Mouse (Mus musculus): Measurements from ENCODE around the gene 3110040M04Rik.
"Not testable (repeated sequence)": the region's sequence is repeated elsewhere in the genome, so short reads cannot be mapped to it uniquely, and the experiment has no call there.

The 3110040M04Rik gene

DNA sequence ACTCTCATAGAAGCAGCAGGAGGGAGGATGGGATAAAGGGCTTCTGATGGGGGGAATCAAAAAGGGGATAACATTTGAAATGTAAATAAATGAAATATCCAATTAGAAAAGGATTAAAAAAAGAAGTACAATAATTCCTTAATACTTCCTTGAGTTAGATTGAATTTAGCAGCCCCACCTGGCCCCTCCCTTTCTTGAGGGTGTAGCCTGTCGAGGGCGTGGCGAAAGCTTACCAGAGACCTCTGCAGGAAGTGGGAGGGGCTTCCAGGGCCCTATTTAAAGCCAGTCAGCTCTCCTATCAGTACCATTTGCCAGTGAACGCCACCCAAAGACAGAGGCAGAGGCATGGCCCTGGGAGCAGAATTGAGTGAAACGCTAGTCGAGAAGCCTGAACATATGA, at the start of gene 3110040M04Rik:
3110040M04Rik (plus strand) TSS at position 304 of the 400 bp plus-strand sequence.
- not testable (repeated sequence) for DNase-seq (ENCODE audit: low spot score)

DNA sequence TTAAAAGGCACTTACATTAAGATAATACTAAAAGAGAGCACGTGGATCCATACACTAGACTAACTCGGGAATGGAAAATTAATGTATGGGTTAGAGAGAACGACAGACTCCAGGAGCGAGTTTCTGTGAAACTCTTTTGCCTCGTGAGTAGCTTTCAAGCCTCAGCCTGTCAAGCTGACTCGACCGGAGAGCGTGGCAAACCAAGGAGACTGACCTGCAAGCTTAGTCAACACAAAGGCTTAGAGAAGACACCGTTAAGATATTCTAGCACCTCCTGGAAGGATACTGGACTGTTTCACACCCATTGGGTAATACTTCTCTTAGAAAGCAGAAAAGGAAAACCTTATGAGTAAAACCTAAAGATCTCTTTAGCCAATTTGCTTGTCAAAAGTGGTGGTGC, 49.8 kb upstream of the 3110040M04Rik start:
- not testable (repeated sequence) for DNase-seq (ENCODE audit: low spot score)

DNA sequence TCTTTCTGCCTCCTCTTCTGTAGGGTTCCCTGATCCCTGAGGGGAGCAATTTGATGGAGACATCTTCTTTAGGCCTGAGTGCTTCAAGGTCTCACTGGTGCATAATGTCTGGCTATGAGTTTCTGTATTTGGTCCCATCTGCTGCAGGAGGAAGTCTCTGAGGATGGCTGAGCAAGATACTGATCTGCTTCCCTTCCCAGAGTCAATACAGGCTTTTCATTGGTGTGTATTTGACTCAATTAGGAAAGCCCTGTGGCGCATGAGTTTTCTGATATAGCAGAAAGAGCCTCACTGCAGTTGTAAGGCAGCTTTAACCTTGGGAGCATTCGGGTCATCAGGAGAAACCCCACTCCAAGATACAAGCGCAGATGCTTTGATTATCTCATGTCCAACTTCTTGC, 47.8 kb upstream of the 3110040M04Rik start:
- no peak for DNase-seq (ENCODE audit: low spot score)

DNA sequence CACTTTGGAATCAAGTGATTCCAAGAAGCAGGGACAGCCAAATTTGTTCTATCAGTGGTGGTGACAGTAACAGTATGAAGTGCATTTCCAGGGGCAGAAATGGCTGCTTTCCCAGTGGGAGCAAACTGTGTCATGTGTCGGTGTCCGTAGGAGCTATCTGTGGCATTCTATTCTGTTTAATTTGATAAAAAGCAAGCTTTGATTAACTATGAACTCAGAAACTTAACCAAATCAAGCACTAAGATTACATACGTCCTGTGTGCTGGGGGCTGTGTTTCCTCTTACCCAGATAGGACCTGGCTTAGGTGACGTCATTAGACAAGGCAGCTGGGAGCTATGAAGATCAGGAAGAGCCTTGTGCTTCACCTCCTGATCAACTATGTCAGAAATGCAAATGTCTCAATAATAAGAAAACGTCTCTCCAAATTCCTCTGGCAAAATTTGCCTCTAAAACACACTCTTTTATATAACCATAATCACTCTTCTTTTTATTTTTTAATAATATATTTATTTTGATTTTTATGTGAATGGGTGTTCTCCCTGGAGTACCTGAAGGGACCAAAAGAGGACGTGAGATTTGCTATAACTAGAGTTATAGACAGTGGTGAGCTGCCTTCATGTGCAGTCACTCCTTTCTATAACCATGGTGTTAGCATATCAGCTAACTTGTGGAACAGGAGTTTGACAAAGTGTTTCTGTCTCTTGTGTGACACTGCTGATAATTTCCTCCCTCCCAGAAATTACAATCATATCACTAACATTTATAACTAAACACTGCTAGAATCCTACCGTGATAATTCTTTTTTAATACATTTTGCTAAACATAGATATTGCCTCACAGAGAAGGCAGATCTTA, 46.9 kb upstream of the 3110040M04Rik start:
- no peak for DNase-seq (ENCODE audit: low spot score)

DNA sequence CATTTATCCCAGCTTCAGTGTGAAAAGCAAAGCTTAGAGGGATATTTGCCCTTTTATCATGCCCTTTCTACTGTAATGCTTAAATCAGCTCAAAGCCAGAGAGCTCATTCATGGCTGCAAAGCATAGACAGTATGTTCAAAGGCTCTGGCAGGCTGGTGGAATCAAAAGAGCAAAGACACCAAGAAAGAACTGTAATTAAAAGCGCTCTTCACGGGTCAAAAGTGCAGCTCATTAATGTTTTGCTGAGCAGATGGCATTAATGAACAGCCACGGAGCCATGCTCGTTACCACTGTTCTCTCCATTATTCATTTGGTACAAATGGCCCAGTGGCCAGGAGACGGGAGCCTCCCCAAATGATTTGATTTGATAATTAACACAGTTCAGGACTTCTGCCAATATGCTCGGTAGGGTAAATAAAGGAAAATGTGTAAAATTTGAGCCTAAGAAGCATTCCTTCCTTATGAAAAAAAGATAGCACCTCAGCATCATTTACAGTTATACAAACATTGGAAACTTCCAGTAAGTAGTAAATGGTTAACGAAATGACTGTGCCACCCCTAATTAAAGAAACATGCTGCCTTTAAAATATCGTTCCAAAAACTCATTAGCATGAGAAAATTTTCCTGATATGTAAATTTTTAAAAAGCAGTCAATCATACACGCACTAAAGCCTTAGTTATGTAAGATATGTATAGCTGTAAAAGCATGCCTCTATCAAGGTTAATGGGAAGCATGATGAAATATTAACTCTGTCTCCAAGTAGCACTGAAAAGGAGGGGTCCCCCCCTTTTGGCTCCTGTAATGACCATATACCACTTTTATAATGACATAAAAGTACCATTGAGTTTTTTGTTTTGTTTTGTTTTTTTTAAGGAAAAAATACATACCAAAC, 45.7 kb upstream of the 3110040M04Rik start:
- no peak for DNase-seq (ENCODE audit: low spot score)

DNA sequence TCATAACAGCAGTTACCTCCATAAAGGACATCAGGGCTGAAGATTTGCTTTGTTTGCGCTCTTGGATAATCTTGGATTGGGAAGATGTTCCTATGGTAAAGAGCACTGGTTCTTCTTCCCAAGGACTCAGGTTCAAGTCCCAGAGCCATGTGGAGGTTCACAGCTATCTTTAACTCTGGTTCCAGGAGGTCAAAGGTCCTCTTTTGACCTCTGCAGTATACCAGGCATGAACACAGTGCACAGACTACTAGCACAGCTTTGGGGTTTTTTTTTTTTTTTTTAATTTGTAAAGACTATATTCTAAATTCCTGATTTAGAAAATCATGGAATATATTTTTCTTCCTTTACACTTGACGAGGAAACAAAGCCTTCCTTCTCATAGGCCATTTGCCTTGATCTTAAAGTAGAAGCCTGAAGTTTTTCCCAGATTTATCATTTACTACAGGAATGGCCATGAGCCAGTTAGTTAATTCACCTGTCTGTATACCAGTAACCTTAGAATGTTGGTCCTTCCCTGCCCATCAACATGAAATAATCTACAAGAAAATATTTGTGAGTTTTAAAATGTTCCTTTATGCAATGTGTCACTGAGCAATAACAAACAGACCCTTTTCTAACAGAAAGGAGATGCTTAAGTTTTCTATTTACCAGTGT, 44.9 kb upstream of the 3110040M04Rik start:
- no peak for DNase-seq (ENCODE audit: low spot score)

DNA sequence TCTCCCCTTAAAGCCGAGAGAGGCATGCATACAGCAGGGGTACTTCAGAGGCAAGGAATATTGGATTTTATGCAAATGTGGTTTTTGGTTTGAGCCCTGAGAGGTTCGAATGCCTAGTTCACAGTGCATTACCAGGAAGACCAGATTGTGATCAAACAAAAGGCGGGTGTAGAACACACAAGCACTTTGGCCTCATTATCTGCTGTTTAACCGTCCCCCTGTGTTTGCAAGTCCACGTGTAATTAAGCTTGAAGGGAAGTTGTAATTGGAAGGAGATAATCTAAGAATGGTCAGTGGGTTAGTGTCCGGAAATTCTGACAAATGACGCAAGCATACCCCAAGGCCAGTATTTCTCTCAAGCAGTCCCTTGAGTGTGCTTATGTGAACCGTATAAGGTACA, 37.9 kb upstream of the 3110040M04Rik start:
- no peak for DNase-seq (ENCODE audit: low spot score)

DNA sequence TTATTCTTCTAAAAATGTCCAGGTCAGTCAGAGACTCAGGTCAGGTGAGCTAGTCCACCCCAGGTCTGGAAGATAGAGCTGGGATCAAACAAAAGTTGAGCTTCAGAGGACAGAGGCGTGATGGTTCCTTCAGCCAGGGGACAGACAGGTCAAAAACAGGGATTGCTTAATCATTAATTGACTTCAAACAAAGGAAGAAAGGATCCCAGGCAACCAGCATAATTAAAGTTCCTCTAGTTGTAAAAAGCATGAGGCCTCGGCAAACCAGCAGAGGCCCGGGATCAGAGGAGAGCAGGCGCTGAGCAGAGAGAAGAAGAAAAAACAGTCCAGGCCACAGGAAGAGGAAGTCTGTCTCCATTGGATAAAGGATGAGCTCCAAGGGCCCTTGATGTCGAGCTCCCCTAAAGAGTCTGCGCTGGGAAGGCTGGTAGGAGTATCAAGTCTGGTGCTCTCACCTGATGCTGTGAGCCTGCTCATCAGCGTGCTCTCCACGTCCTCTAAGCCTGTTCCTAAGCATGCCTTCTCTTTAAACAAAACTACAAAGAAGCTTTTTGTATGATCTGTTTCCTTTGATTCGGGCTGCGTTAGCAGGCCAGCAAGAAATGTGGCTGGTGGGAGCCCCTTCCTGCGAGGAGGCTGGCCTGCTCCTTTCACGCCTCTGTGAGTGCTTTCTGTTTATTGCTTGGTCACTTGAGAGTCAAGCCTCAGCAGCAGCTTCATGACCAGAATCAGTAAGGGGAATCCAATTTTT, 36.4 kb upstream of the 3110040M04Rik start:
- no peak for DNase-seq (ENCODE audit: low spot score)

DNA sequence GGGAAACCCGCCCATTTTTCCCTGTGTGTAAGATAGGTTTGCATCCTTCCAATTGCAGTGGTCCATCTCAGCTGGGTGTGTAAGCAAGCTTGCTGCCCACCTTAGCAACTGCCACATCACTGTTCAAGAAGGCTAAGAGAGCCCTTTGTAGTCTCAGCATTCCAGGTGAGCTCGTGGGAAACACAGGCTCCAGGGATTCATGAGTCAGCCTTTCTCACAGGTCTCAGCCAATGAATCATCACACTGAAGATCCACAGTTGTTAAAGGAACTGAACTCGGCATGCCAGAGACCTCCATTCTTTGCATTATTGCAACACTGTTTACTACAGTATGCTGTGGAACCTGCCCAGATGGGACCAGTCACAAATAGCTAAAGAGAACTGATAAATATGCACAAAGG, 35.3 kb upstream of the 3110040M04Rik start:
- no peak for DNase-seq (ENCODE audit: low spot score)

DNA sequence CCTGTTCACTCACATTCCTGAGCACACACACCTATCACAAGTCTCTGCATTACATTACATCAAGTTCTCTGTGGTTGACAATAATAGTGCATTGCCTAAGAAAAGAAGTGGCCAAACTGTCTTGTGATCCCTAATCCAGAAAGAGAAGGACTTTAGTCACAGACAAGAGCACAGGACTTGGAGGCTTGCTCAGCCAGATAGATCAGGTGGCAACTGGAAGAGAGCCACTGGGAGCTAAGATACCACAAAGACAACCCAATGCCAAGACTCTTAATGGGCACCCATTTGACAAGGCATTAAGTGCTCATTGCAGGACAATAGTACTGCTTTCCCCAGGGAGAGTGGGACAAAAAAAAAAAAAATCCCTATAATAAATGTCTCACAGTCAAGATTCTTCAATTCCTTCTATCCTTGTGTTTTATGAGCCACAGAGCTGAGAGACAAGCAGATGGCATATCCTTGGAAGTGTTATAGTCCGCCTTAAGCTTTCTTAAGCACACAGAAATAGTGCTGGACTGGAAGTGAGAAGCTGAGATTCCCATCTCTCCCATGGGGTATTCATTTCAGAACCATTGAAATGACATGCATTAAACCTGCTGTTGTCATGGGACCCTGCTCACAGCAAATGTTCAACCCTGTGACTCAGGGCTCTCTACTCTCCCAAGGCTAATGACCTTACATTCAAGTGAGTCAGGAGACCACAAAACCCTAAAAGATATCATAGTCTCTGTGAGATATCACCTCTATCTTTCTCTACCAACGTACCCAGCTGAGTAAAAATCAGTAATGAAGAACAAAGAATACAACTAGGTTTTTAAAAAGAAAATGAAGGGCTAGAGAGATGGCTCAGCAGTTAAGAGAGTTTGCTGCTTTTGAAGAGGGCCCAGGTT, 32.1 kb upstream of the 3110040M04Rik start:
- no peak for DNase-seq (ENCODE audit: low spot score)

DNA sequence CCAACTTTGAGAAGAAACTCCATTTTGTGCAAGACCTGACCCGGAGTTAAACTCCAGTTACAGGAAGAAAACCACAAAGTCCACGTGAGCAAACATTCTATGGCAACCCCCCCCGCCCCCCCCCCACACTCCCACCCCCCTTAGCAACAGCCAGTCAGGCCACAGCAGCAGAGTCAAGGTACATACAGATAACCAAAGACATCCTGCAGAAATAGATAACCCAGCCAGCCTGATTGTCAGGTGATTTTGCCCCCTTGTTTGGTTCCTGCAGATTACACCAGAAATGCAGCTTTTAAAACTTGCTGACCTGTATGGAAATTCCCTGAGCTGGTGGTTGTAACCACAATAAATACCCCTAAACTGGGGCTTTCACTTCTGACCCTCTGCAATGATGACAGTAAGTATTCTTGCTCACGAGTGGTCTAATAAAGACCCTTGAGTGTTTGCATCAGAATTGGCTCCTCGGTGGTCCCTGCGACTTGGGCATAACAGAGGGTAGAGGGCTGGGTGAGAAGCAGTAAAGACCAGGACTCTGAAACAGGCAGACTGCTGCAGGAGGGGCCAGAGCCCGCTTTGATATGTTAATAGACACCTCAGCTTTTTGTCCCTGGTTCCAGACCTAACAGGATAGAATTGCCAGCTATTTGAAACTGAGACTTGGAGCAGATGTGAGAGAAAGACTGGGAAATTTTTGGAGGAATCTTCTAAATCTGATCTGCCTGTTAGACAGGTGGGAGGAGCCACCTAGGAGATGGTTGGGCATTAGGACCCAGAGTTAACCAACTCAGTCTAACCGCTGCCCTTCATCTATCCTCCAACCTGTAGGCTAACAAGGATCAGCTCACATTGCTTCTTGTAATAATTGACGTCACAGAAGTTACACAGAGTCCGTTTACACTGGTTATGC, 26.6 kb upstream of the 3110040M04Rik start:
- no peak for DNase-seq (ENCODE audit: low spot score)

DNA sequence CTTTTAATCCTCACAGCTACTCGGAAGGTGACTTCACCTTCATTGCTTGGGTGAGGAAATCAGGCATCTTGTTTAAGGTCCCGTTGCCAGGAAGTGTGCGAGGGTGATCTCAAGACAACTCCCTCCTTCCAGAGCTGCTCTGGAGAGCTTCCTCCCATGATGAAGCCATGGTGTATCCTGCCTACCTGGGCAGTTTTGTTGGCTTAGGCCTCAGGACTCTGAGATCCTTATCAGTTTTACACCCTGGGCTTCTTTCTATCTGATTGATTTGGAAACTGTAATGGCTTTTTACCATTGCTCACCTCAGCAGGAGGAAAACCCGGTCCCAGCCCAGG, 26.0 kb upstream of the 3110040M04Rik start:
- no peak for DNase-seq (ENCODE audit: low spot score)

DNA sequence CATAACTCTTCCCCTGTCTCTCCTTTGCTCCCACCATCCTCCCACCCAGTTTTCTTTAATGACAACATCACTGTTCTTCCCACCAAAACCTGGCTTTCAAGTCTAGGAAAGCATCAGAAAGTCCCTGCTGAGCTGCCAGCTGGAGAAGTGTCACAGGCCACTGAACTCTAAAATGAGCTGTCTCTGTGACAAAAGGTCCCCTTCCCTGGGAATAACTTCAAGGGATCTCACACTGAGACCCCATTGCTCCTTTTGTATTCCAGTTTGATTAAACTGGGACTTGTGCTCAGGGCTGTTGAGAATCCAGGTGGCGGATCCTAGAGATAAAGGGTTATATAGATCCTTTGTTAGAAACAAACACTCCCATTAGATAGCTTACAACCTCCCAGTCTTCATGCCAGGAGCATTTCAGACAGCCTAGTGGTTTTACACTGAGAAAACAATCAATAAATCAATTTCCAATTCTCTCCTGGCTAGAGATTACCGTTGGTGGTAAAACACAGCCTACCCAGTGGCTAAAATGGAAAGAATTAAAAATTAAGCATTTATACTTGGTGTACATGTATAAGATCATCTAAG, 25.3 kb upstream of the 3110040M04Rik start:
- DNase-seq (ENCODE audit: low spot score): no peak

DNA sequence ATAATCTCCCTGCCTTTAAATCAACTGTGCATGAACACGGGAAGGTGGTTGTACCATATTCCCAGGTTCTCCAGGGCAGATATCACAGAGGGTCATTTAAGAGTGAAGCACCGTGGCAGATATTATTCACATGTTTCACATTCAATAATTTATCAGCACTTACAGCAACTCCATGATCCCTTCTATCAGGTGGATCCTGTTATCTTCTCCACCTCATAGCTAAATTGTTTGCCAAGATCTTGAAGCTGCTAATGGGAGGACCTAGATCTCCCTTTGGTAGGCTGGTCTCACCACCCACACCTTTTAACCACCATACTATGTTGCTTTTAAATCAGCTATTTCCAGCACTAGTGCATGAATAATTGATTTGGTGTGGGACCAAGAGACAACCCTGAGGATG, 23.8 kb upstream of the 3110040M04Rik start:
- DNase-seq (ENCODE audit: low spot score): no peak

DNA sequence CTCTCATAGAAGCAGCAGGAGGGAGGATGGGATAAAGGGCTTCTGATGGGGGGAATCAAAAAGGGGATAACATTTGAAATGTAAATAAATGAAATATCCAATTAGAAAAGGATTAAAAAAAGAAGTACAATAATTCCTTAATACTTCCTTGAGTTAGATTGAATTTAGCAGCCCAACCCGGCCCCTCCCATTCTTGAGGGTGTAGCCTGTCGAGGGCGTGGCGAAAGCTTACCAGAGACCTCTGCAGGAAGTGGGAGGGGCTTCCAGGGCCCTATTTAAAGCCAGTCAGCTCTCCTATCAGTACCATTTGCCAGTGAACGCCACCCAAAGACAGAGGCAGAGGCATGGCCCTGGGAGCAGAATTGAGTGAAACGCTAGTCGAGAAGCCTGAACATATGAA, 21.7 kb upstream of the 3110040M04Rik start, which contains the start of gene Gm47985:
Gm47985 (plus strand) TSS at position 272 of the 400 bp plus-strand sequence.
- not testable (repeated sequence) for DNase-seq (ENCODE audit: low spot score)

DNA sequence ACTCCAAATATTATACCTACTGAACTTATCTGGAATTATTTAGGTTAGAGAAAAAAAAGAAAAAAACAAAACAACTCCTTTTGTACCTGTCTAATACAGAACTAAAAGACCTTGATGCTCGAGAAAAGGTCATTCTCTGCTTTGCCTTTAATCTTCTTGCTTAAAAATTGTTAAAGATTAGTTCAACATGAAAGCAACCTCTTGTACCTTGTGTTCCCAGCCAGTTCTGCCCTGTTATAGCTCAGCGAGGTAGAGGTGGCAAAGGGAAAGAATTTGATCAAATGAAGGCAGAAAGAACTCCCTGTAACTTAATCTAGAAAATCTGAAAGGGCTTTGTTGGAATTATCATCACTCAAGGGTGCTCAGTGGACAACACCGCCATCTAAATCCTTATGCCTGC, 17.7 kb upstream of the 3110040M04Rik start:
- not testable (repeated sequence) for DNase-seq (ENCODE audit: low spot score)

DNA sequence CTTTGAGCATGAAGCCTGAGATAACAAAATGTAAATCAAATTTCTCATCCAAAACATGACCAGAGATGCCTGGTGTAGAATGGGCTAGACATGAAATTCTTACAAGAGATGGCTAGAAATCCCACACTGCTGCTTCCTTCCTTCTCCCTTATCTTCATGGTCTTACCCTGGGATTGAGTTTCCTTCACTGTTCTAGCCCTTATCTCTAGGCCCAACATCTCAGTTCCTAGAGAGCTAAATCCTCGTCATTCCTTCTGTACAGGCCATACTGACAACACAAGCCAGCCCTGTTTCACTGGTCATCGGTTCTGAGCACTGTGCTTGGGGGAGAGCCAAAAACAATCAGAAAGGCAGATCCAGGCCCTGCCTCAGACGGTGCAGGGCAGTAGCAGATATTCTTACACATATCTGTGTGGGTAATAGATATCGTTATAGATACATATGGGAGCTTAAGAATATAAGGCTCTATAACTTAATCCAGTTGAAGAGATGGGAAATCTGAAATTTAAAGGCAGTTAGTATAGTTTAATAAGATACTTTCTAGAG, 17.0 kb upstream of the 3110040M04Rik start:
- not testable (repeated sequence) for DNase-seq (ENCODE audit: low spot score)

DNA sequence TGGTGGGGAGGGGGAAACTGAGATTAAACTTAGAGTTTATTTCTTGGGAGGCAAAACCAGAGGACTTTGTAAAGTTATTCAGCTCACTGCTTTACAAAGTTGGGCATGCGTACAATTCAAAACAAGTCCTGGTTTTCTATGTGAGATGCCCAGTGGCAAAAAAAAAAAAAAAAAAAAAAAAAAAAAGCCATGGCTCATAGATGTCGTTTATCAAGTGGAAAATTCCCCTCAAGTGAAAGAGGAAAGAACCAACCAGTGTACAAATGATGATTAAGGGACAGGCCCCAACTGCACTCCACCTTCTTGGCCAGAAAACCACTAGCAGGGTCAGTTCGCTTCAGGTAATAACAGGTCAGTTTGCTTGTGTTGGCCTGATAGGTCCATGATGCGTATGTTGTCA, 15.5 kb upstream of the 3110040M04Rik start:
- DNase-seq (ENCODE audit: low spot score): no peak

DNA sequence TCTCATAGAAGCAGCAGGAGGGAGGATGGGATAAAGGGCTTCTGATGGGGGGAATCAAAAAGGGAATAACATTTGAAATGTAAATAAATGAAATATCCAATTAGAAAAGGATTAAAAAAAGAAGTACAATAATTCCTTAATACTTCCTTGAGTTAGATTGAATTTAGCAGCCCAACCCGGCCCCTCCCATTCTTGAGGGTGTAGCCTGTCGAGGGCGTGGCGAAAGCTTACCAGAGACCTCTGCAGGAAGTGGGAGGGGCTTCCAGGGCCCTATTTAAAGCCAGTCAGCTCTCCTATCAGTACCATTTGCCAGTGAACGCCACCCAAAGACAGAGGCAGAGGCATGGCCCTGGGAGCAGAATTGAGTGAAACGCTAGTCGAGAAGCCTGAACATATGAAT, 11.8 kb upstream of the 3110040M04Rik start, which contains the start of gene Gm8947:
Gm8947 (plus strand) TSS at position 302 of the 400 bp plus-strand sequence.
- DNase-seq (ENCODE audit: low spot score): not testable (repeated sequence)

Data from layer of hippocampus, adult 9-10 months (tissue).